Mouse (Mus musculus) small intestine, adult 2 months (tissue): ENCODE measurements around the gene Platr17.

Experiments
- CTCF ChIP-seq: fragments of 200-500 bp; IDR thresholded peaks from 2 replicates; pipeline ENCODE4 v1.5.1; 2012; ENCODE audit warnings: low read depth, mild to moderate bottlenecking, control low read depth, inconsistent platforms, low read length, moderate library complexity, mixed read lengths; ENCODE audit not compliant: insufficient replicate concordance, insufficient read length; ENCODE audit errors: extremely low read depth
- POLR2A ChIP-seq: fragments of 200-500 bp; IDR thresholded peaks from 2 replicates; pipeline ENCODE4 v1.6.1; 2012; ENCODE audit warnings: low read depth, mild to moderate bottlenecking, control low read depth, inconsistent platforms, low read length, moderate library complexity

DNA sequence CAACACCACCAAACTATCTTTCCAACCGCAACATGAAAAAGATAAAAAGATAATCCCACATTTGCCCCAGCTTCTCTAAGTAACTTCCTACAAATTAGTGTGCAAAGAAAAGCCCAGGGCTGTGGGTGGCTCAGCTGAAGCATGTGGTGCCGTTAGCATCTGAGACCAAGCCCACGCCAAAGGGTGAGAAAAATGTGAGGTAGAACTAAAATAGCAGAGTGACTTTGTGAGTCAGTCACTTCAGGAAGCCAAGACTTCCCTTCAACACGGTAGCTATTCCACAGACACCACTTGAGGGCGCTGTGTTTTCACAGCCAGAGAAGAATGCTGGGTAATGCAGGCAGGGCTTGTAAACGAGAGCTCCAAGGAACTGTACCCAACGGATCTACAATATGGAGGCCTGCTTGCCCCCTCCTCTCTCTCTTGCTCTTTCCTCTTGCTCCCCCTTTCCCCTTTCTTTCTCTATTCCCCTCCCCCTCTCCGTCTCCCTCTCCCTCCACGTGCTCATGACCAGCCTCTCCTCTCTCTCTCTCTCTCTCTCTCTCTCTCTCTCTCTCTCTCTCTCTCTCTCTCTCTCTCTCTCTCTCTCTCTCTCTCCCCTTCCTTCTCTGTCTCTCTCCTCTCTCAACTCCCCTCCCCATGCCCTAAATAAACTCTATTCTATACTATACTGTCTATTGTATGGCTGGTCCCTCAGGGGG lies 39.5 kb upstream of the Platr17 start:
- TF ChIP-seq CTCF (peak; percentile 59; the same call in 1 of the 2 replicates), POLR2A (no peak)
